Mouse (Mus musculus) limb, embryonic 15.5 days (tissue): ENCODE measurements around the gene Knstrn. TPM values are rescaled to one million over a fixed set of nuclear protein-coding genes. Genes with fewer than 3 reads are reported as not detected.
A peak's percentile ranks its signal among the peaks of the same experiment; 100 is the strongest.

Experiments used
- ATAC-seq: fragments of 200-750 bp; cut with Nextera tagmentation; 2 replicates; pipeline ENCODE4 v1.8.0; 2017; ENCODE audit warnings: low read depth, moderate TSS enrichment; ENCODE audit not compliant: insufficient number of reproducible peaks, low FRiP score, low TSS enrichment
- H3K27ac ChIP-seq: fragments of 300-500 bp; sonication (generic); 2 replicates; pipeline ENCODE4 v1.5.1; 2015; ENCODE audit warnings: moderate library complexity, mild to moderate bottlenecking, inconsistent platforms
- H3K27me3 ChIP-seq: fragments of 300-500 bp; sonication (generic); 2 replicates; pipeline ENCODE4 v1.6.1; 2015; ENCODE audit warnings: inconsistent platforms
- H3K36me3 ChIP-seq: fragments of 300-500 bp; sonication (generic); 2 replicates; pipeline ENCODE4 v1.6.1; 2015; ENCODE audit warnings: inconsistent platforms
- H3K4me1 ChIP-seq: fragments of 300-500 bp; sonication (generic); 2 replicates; pipeline ENCODE4 v1.6.1; 2015; ENCODE audit warnings: inconsistent platforms
- H3K4me2 ChIP-seq: fragments of 300-500 bp; sonication (generic); 2 replicates; pipeline ENCODE4 v1.6.1; 2015; ENCODE audit warnings: mild to moderate bottlenecking, inconsistent platforms
- H3K4me3 ChIP-seq: fragments of 300-500 bp; sonication (generic); 2 replicates; pipeline ENCODE4 v1.5.1; 2015; ENCODE audit warnings: mild to moderate bottlenecking, inconsistent platforms
- H3K9ac ChIP-seq: fragments of 300-500 bp; sonication (generic); 2 replicates; pipeline ENCODE4 v1.6.1; 2015; ENCODE audit warnings: inconsistent platforms
- H3K9me3 ChIP-seq: fragments of 300-500 bp; sonication (generic); 2 replicates; pipeline ENCODE4 v1.6.1; 2016; ENCODE audit warnings: inconsistent platforms
- WGBS: fragments of 180-500 bp; shearing (Covaris S2); methylation state at CpG from one replicate; pipeline ENCODE4 v1.1.7; 2015; 5-methylcytosine and 5-hydroxymethylcytosine counted together
- polyA plus RNA-seq: library from polyadenylated mRNA; unstranded; fragments of >200 nt; fragmentation: Nextera tagmentation; extraction: Ambion mirVana; gene quantifications from 2 replicates; pipeline ENCODE4 v1.2.1, GENCODE M21; 2015

Gene Knstrn
- polyA plus RNA-seq, 1 experiment from 2014 or later = 75.5 TPM

- H3K4me1 ChIP-seq = 0 out of 2 replicates have a peak, but pooled peaks cover 6% of the 10 kb centered on the region
- WGBS = 64% methylated on average over 6 of the region's 6 CpGs
- no peak overlapping the region for H3K4me2 ChIP-seq
- H3K9me3 ChIP-seq = no peaks in the 10 kb centered on the region
- no peak overlapping the region for H3K9ac ChIP-seq
- peaks cover 67% of the 10 kb centered on the region for H3K36me3 ChIP-seq
- H3K27me3 ChIP-seq = no peaks in the 10 kb centered on the region
- no peak overlapping the region for H3K4me3 ChIP-seq
- no peak overlapping the region for H3K27ac ChIP-seq
- ATAC-seq = no peak
Measured at GRCm38 (mm10) chr2:118873890-118874430, 60.2 kb downstream of the Knstrn start.

GRCm38 (mm10) chr2:118875316-118875715, 61.5 kb downstream of the Knstrn start:
- 89% methylated on average over 8 of the region's 8 CpGs for WGBS
- H3K27ac ChIP-seq = no peak overlapping the region
- no peaks in the 10 kb centered on the region for H3K9me3 ChIP-seq
- peaks cover 57% of the 10 kb centered on the region for H3K36me3 ChIP-seq
- 0 out of 2 replicates have a peak, but pooled peaks cover 6% of the 10 kb centered on the region for H3K4me1 ChIP-seq
- no peaks in the 10 kb centered on the region for H3K27me3 ChIP-seq
- H3K4me2 ChIP-seq = no peak overlapping the region
- H3K9ac ChIP-seq = no peak overlapping the region
- H3K4me3 ChIP-seq = no peak overlapping the region
- ATAC-seq = no peak

DNA sequence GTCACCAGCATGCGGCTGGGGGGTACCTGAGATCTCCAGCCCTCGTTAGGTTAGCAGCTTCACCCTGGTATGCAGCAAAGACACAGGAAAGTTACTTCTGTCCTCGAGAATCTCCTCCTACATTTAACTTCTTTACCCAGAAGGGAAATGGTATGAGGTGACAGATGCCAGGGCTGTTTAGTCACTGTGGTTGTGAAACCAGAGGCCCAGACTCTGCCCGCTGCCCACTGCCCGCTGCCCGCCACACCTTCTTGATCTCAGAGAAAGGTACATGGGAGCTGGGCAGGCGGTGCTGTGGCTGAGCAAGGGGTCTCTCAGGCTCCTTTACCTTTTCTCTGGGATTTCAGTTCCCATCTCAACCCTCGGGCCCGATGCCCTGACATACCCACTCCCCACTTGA, 62.6 kb downstream of the Knstrn start:
- Histone ChIP-seq H3K4me3 (no peak overlapping the region), H3K9me3 (no peaks in the 10 kb centered on the region), H3K9ac (no peak overlapping the region), H3K4me2 (no peak overlapping the region), H3K36me3 (peaks cover 56% of the 10 kb centered on the region), H3K27ac (no peak overlapping the region), H3K27me3 (no peaks in the 10 kb centered on the region), H3K4me1 (0 out of 2 replicates have a peak, but pooled peaks cover 6% of the 10 kb centered on the region)
- WGBS = 91% methylated on average over 9 of the region's 9 CpGs
- ATAC-seq = no peak

DNA sequence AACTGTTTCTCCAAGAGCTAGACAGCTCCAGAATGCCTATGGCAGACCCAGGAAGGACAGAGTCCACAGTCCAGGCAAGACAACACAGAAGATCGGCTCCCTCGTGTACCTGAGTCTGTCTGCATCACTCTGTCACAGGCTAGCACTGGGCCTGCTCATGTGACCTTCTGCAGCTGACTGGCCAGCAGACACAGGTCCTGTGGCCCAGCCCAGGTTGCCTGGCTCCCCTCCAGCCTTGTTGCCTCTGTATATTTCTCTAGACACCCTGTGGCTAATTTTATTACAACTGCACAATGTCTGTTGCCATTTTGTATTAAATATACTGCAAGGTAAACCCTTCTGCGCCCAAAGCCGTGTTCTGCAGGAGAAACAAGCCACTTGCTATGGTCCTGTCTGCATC, 67.2 kb downstream of the Knstrn start:
- H3K4me2 ChIP-seq = no peak overlapping the region
- no peak overlapping the region for H3K9ac ChIP-seq
- H3K4me1 ChIP-seq = peaks cover 5% of the 10 kb centered on the region
- peaks cover 31% of the 10 kb centered on the region for H3K36me3 ChIP-seq
- no peaks in the 10 kb centered on the region for H3K9me3 ChIP-seq
- ATAC-seq = no peak
- peaks cover 13% of the 10 kb centered on the region; the same call in 1 of the 2 replicates for H3K27me3 ChIP-seq
- H3K4me3 ChIP-seq = no peak overlapping the region
- WGBS = 83% methylated on average over 4 of the region's 4 CpGs
- H3K27ac ChIP-seq = no peak overlapping the region

DNA sequence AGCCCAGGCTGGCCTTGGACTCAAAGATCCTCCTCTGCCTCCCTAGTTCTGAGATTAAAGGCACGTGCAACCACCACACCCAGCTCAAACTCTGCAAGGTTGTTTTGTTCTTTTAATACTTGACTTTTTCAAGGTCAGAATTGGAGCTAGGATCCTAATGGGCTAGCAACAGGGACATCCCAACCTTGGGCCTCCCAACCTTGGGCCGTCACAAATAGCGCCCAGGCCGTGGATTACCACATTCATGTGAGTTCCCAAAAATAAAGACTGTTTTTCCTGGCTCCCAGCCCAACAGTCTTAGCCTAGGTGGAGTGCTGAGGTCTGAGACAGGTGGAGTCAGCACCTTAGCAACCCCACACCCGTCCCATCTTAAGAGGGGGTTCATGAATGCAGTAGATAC, 68.2 kb downstream of the Knstrn start:
- no peak overlapping the region for H3K27ac ChIP-seq

DNA sequence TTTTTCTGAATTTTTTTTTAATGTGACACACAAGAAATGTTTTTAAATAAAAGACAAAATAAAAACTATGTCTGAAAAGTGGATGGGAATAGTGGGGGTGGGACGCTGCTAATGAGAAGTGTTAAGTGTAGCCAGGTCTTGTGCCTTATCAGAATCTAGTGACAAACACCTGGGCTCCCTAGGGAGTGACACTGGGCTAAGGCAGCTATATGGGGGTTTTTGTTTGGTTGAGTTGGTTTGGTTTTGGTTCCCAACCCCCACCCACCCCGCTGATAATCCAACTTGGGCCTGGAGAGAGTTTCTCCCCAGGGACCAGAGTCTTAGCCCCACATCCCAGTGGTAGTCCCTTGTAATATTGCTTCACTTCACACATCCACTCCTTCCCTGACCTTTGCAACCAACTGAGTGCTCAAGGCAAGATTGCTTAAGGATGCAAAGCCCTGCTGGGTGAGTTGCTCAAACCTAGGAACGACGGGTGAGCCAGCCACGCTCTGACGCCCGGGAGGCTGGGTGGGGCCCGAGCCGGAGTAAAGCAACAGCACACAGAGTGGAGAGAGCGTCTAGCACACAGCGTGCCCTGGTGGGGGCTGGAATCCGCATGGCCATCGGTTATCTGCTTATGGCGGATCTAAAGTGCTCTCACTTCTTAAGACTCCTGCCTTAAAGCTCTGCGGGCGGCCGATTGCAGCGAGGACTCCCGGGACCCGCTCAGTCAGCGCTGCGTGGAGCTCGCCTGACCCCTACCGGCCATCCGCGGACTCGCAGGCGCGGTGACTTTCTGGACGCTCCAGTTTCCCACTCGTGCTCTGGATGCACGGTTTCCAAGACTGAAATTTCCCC, 69.3 kb downstream of the Knstrn start:
- ATAC-seq = peak; percentile 64
- H3K27me3 ChIP-seq = peaks cover 22% of the 10 kb centered on the region; the same call in 1 of the 2 replicates
- peak overlapping the region; percentile 42 for H3K4me3 ChIP-seq
- H3K9me3 ChIP-seq = no peaks in the 10 kb centered on the region
- peaks cover 12% of the 10 kb centered on the region; the same call in 1 of the 2 replicates for H3K36me3 ChIP-seq
- 3% methylated on average over 32 of the region's 32 CpGs for WGBS
- H3K27ac ChIP-seq = no peak overlapping the region
- peak overlapping the region; percentile 77 for H3K4me2 ChIP-seq
- peak overlapping the region; percentile 40; the same call in 1 of the 2 replicates for H3K9ac ChIP-seq
- H3K4me1 ChIP-seq = peaks cover 10% of the 10 kb centered on the region

More for the DNA sequence above, 68.2 kb downstream of the Knstrn start:
- H3K4me3 ChIP-seq = no peak overlapping the region
- ATAC-seq = no peak
- 70% methylated on average over 5 of the region's 5 CpGs for WGBS
- no peak overlapping the region for H3K9ac ChIP-seq
- H3K4me2 ChIP-seq = no peak overlapping the region
- peaks cover 22% of the 10 kb centered on the region for H3K36me3 ChIP-seq
- peaks cover 15% of the 10 kb centered on the region; the same call in 1 of the 2 replicates for H3K27me3 ChIP-seq
- peaks cover 5% of the 10 kb centered on the region for H3K4me1 ChIP-seq
- H3K9me3 ChIP-seq = no peaks in the 10 kb centered on the region

GRCm38 (mm10) chr2:118887440-118887839, 73.6 kb downstream of the Knstrn start:
- 68% methylated on average over 13 of the region's 13 CpGs for WGBS
- no peaks in the 10 kb centered on the region for H3K36me3 ChIP-seq
- ATAC-seq = no peak
- H3K27me3 ChIP-seq = peaks cover 25% of the 10 kb centered on the region; the same call in 1 of the 2 replicates
- H3K4me1 ChIP-seq = peaks cover 10% of the 10 kb centered on the region
- H3K4me3 ChIP-seq = no peak overlapping the region
- no peaks in the 10 kb centered on the region for H3K9me3 ChIP-seq
- no peak overlapping the region for H3K9ac ChIP-seq
- no peak overlapping the region for H3K27ac ChIP-seq
- no peak overlapping the region for H3K4me2 ChIP-seq

DNA sequence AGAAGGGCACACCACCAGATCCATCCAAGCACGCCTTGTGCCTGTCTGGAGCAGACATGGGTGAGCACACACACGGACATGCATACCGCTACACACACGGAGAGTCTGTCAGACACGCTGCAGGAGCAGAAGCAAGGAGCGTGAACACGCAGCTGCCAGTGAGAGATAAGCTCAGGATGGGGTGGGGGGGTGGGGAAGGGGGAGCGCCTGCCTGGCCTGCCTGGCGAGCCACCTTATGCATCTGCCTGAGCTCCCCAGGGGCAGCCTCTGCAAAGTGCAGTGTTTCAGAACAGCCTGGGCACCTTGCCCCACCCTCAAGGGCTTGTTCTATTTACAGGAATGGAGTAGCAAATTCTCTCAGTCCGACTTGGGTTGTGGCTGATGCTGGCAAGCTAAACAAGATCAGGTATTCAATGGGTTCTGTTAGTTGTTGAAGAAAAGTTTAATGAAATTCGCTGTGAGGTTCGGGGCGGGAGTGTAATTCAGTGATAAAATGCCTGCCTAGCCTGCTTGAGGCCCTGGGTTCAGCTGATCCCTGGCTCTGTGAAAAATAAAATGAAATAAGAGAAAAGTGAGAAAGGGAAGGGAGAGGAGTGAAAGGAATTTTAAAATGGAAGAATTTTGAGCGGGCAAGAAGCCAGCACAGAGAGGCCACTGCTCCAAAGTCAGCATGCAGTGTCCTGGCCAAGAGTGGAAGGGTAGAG, 74.2 kb downstream of the Knstrn start:
- WGBS = 20% methylated on average over 14 of the region's 14 CpGs
- peaks cover 30% of the 10 kb centered on the region; the same call in 1 of the 2 replicates for H3K27me3 ChIP-seq

DNA sequence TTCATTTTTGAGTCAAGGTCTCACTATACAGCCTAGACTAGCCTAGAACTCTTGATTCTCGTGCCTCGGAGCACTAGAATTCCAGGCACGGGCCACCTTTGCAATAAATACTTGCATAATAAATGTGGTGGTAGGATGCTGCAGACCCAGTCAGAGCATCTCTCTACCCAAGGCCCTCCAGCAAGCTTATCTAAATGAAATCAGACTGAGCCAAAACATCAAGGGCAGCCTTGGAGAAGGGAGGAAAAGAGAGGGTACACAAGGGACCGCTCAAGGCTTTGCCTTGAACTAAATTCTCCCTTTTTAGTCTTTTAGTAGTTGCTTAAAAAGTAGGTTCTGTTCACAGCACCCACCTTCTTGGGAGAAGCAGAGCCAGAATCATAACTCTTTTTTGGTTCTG, 77.4 kb downstream of the Knstrn start:
- Histone ChIP-seq H3K27me3 (peaks cover 38% of the 10 kb centered on the region), H3K9me3 (no peaks in the 10 kb centered on the region), H3K27ac (no peak overlapping the region), H3K4me1 (peaks cover 9% of the 10 kb centered on the region), H3K9ac (no peak overlapping the region), H3K4me2 (no peak overlapping the region), H3K4me3 (no peak overlapping the region), H3K36me3 (no peaks in the 10 kb centered on the region)
- no peak for ATAC-seq
- WGBS = 85% methylated on average over 4 of the region's 4 CpGs

More for the DNA sequence above, 74.2 kb downstream of the Knstrn start:
- H3K4me3 ChIP-seq = no peak overlapping the region
- H3K27ac ChIP-seq = no peak overlapping the region
- H3K4me1 ChIP-seq = peaks cover 8% of the 10 kb centered on the region
- H3K9ac ChIP-seq = no peak overlapping the region
- H3K9me3 ChIP-seq = no peaks in the 10 kb centered on the region
- no peak overlapping the region for H3K4me2 ChIP-seq
- H3K36me3 ChIP-seq = no peaks in the 10 kb centered on the region
- ATAC-seq = no peak

DNA sequence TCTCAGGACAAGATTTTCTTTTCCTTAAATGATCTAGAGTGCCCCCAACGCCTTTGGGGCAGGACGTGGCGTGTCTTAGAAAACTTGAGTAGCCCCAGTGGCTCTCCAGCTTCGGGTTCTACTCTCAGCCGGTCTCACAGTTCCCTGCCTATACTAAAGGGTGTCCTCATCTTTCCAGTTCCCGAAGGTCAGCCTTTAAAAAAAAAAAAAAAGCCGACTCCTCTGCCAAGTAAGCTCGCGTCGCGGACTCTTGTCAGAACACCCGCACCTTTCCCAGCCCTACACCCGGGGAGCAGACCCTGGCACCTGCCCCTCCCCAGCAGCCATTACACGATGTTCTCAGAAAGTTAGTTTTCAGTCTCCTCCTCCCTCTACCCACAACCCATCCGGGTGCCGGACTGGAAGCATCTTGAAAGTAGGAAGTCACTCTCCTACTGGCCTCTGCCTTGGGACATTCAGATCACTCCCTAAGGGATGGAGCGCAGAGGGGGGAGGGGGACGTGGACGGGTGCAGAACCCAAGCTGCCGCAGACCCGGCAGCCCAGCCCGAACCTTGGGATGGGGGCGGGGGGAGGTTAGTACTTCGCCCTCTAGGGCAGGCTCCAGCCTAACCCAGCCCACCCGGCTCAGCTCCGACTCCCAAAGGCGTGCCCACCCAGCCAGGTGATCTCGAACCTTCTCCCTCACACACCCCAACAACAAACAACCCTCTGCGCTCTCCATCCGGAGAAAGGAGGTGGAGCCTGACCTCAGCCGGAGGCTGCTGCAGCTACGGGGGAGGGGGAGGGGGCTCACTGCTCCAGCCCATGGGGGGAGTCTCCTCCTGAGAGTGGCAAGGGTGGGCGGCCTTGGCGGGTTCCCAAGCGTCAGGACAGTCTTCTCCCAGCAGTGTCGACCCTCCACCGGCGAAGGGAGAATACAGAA, 82.4 kb downstream of the Knstrn start:
- H3K36me3 ChIP-seq = no peaks in the 10 kb centered on the region
- peak overlapping the region; percentile 50 for H3K4me3 ChIP-seq
- peaks cover 75% of the 10 kb centered on the region for H3K27me3 ChIP-seq
- H3K9me3 ChIP-seq = no peaks in the 10 kb centered on the region
- H3K4me1 ChIP-seq = peaks cover 38% of the 10 kb centered on the region
- H3K9ac ChIP-seq = peak overlapping the region; percentile 29
- no peak overlapping the region for H3K27ac ChIP-seq
- H3K4me2 ChIP-seq = peak overlapping the region; percentile 94
- WGBS = 4% methylated on average over 37 of the region's 38 CpGs
- no peak for ATAC-seq

GRCm38 (mm10) chr2:118896914-118897291, 83.1 kb downstream of the Knstrn start:
- Histone ChIP-seq H3K4me3 (peak overlapping the region; percentile 50), H3K9ac (peak overlapping the region; percentile 29; the same call in 1 of the 2 replicates), H3K27ac (no peak overlapping the region), H3K36me3 (no peaks in the 10 kb centered on the region), H3K9me3 (no peaks in the 10 kb centered on the region), H3K27me3 (peaks cover 72% of the 10 kb centered on the region), H3K4me2 (peak overlapping the region; percentile 94), H3K4me1 (peaks cover 41% of the 10 kb centered on the region)
- WGBS = 1% methylated on average over 13 of the region's 13 CpGs
- no peak for ATAC-seq
